Mouse (Mus musculus): ENCODE data around the gene Foxa3.

- TF ChIP-seq CTCF (IDR thresholded peaks at IDR 0.05; ENCODE audit: borderline replicate concordance, extremely low read depth, insufficient read depth, insufficient read length) (peak; percentile 27; the same call in 1 of the 2 replicates), POLR2A (IDR thresholded peaks at IDR 0.05; ENCODE audit: borderline replicate concordance, extremely low read depth, insufficient read depth, insufficient read length, poor library complexity, severe bottlenecking) (no peak)
Observed at GRCm38 (mm10) chr7:18998835-18999234, 24.5 kb downstream of the Foxa3 start.

Measured in brain, embryonic 14.5 days (tissue).